Mouse (Mus musculus) limb, embryonic 10.5 days (tissue): ENCODE data around the gene Sp9. TPM values are rescaled to one million over a fixed set of nuclear protein-coding genes. Genes with fewer than 3 reads are reported as not detected.

ENCODE experiments used
- DNase-seq: peaks from one replicate; pipeline ENCODE4 v3.0.0-alpha.2; 2017; ENCODE audit warnings: low spot score
- H3K27ac ChIP-seq: fragments of 300-500 bp; sonication (generic); 2 replicates; pipeline ENCODE4 v1.5.1; 2016; ENCODE audit warnings: mild to moderate bottlenecking
- H3K27me3 ChIP-seq: fragments of 300-500 bp; sonication (generic); 2 replicates; pipeline ENCODE4 v1.6.1; 2016; ENCODE audit warnings: low read depth, mild to moderate bottlenecking; ENCODE audit not compliant: poor library complexity, severe bottlenecking
- H3K36me3 ChIP-seq: fragments of 300-500 bp; sonication (generic); 2 replicates; pipeline ENCODE4 v1.6.1; 2016; ENCODE audit warnings: mild to moderate bottlenecking, moderate library complexity
- H3K4me1 ChIP-seq: fragments of 300-500 bp; sonication (generic); 2 replicates; pipeline ENCODE4 v1.6.1; 2016
- H3K4me3 ChIP-seq: fragments of 300-500 bp; sonication (generic); 2 replicates; pipeline ENCODE4 v1.5.1; 2016; ENCODE audit warnings: mild to moderate bottlenecking, moderate library complexity
- H3K9me3 ChIP-seq: fragments of 300-500 bp; sonication (generic); replicated peaks from 2 replicates; pipeline ENCODE4 v1.6.1; 2016; ENCODE audit warnings: mild to moderate bottlenecking
- WGBS: fragments of 180-500 bp; shearing (Covaris S2); methylation state at CpG from one replicate; pipeline ENCODE4 v1.1.7; 2016; 5-methylcytosine and 5-hydroxymethylcytosine counted together
- polyA plus RNA-seq: library from polyadenylated mRNA; unstranded; fragments of >200 nt; fragmentation: Nextera tagmentation; extraction: Ambion mirVana; gene quantifications from 2 replicates; pipeline ENCODE4 v1.2.1, GENCODE M21; 2016

Gene Sp9
- polyA plus RNA-seq, 1 experiment from 2014 or later = 0.36 TPM

- 95% methylated on average over 9 of the region's 9 CpGs for WGBS
- H3K36me3 ChIP-seq = peaks cover 63% of the 10 kb centered on the region
- H3K4me1 ChIP-seq = no peaks in the 10 kb centered on the region
These were observed 31.0 kb downstream of the Sp9 start for GRCm38 (mm10) chr2:73302722-73303121.

GRCm38 (mm10) chr2:73304506-73304905 is 32.8 kb downstream of the Sp9 start:
- Histone ChIP-seq H3K4me3 (no peak overlapping the region), H3K4me1 (no peaks in the 10 kb centered on the region), H3K9me3 (no peaks in the 10 kb centered on the region), H3K36me3 (peaks cover 74% of the 10 kb centered on the region), H3K27ac (no peak overlapping the region), H3K27me3 (no peaks in the 10 kb centered on the region)
- no peak for DNase-seq
- WGBS = 93% methylated on average over 5 of the region's 5 CpGs

More at GRCm38 (mm10) chr2:73302722-73303121, 31.0 kb downstream of the Sp9 start:
- no peaks in the 10 kb centered on the region for H3K9me3 ChIP-seq
- DNase-seq = no peak
- no peak overlapping the region for H3K4me3 ChIP-seq
- no peaks in the 10 kb centered on the region for H3K27me3 ChIP-seq
- H3K27ac ChIP-seq = no peak overlapping the region

- Histone ChIP-seq H3K27ac (no peak overlapping the region), H3K27me3 (no peaks in the 10 kb centered on the region), H3K4me3 (no peak overlapping the region), H3K4me1 (no peaks in the 10 kb centered on the region), H3K9me3 (no peaks in the 10 kb centered on the region), H3K36me3 (peaks cover 76% of the 10 kb centered on the region)
- WGBS = 94% methylated on average over 7 of the region's 7 CpGs
- DNase-seq = no peak
These were observed 34.3 kb downstream of the Sp9 start for GRCm38 (mm10) chr2:73306006-73306405.

- peaks cover 31% of the 10 kb centered on the region for H3K36me3 ChIP-seq
- H3K27ac ChIP-seq = peak within 1 kb of the TSS; percentile 90
- H3K4me1 ChIP-seq = peaks cover 8% of the 10 kb centered on the region
- H3K4me3 ChIP-seq = peak within 1 kb of the TSS; percentile 76
- no peaks in the 10 kb centered on the region for H3K9me3 ChIP-seq
- peak; percentile 95 for DNase-seq
- WGBS = under 1% methylated on average over 64 of the region's 64 CpGs
- no peaks in the 10 kb centered on the region for H3K27me3 ChIP-seq
These were observed 40.7 kb downstream of the Sp9 start, which contains the start of the genes Scrn3 and Cir1 for GRCm38 (mm10) chr2:73312152-73313116. TSS of gene Scrn3 (plus strand) at chr2:73312601. TSS of gene Cir1 (minus strand) at chr2:73312701.

- WGBS = 51% methylated on average over 14 of the region's 14 CpGs
- DNase-seq = peak; percentile 43
- H3K27ac ChIP-seq = peak overlapping the region; percentile 74; the same call in 1 of the 2 replicates
These were observed 41.4 kb downstream of the Sp9 start for GRCm38 (mm10) chr2:73313117-73313501.

GRCm38 (mm10) chr2:73314311-73314710 is 42.6 kb downstream of the Sp9 start:
- H3K9me3 ChIP-seq = no peaks in the 10 kb centered on the region
- H3K36me3 ChIP-seq = peaks cover 19% of the 10 kb centered on the region
- no peaks in the 10 kb centered on the region for H3K27me3 ChIP-seq
- peaks cover 8% of the 10 kb centered on the region for H3K4me1 ChIP-seq
- DNase-seq = no peak
- no peak overlapping the region for H3K4me3 ChIP-seq
- H3K27ac ChIP-seq = no peak overlapping the region
- 91% methylated on average over 3 of the region's 3 CpGs for WGBS

More at GRCm38 (mm10) chr2:73313117-73313501, 41.4 kb downstream of the Sp9 start:
- no peaks in the 10 kb centered on the region for H3K27me3 ChIP-seq
- peaks cover 26% of the 10 kb centered on the region for H3K36me3 ChIP-seq
- H3K9me3 ChIP-seq = no peaks in the 10 kb centered on the region
- H3K4me1 ChIP-seq = peaks cover 8% of the 10 kb centered on the region
- peak overlapping the region; percentile 76 for H3K4me3 ChIP-seq

- WGBS = 94% methylated on average over 9 of the region's 9 CpGs
- Histone ChIP-seq H3K4me1 (peaks cover 5% of the 10 kb centered on the region; the same call in 1 of the 2 replicates), H3K27ac (no peak overlapping the region)
These were observed 45.7 kb downstream of the Sp9 start for GRCm38 (mm10) chr2:73317426-73317825.

GRCm38 (mm10) chr2:73319218-73319617 is 47.5 kb downstream of the Sp9 start:
- 90% methylated on average over 5 of the region's 5 CpGs for WGBS
- Histone ChIP-seq H3K9me3 (no peaks in the 10 kb centered on the region), H3K4me3 (no peak overlapping the region), H3K27me3 (no peaks in the 10 kb centered on the region), H3K36me3 (peaks cover 9% of the 10 kb centered on the region), H3K27ac (no peak overlapping the region), H3K4me1 (peaks cover 7% of the 10 kb centered on the region; the same call in 1 of the 2 replicates)
- no peak for DNase-seq

More at GRCm38 (mm10) chr2:73317426-73317825, 45.7 kb downstream of the Sp9 start:
- Histone ChIP-seq H3K27me3 (no peaks in the 10 kb centered on the region), H3K4me3 (no peak overlapping the region), H3K9me3 (no peaks in the 10 kb centered on the region), H3K36me3 (peaks cover 9% of the 10 kb centered on the region)
- DNase-seq = no peak

GRCm38 (mm10) chr2:73322991-73323390 is 51.3 kb downstream of the Sp9 start:
- Histone ChIP-seq H3K9me3 (no peaks in the 10 kb centered on the region), H3K27ac (no peak overlapping the region), H3K4me1 (peaks cover 7% of the 10 kb centered on the region; the same call in 1 of the 2 replicates), H3K36me3 (peaks cover 4% of the 10 kb centered on the region), H3K4me3 (no peak overlapping the region), H3K27me3 (no peaks in the 10 kb centered on the region)
- DNase-seq = no peak
- WGBS = 74% methylated on average over 12 of the region's 12 CpGs

GRCm38 (mm10) chr2:73325871-73326270 is 54.1 kb downstream of the Sp9 start:
- Histone ChIP-seq H3K9me3 (no peaks in the 10 kb centered on the region), H3K27me3 (no peaks in the 10 kb centered on the region), H3K4me1 (peaks cover 7% of the 10 kb centered on the region; the same call in 1 of the 2 replicates), H3K27ac (no peak overlapping the region), H3K36me3 (no peaks in the 10 kb centered on the region), H3K4me3 (no peak overlapping the region)
- DNase-seq = no peak
- 87% methylated on average over 5 of the region's 5 CpGs for WGBS

Other genes with a start within 250 kb of the Sp9 start
- 107 and 112 TPM in 2 replicates for gene Ola1, start 53.0 kb upstream of the Sp9 start, polyA plus RNA-seq
- gene Scrn3, start 40.7 kb downstream of the Sp9 start, polyA plus RNA-seq = 14.7 and 16.5 TPM in 2 replicates
- gene Cir1, start 40.8 kb downstream of the Sp9 start, polyA plus RNA-seq = 12.2 and 14.3 TPM in 2 replicates
- 1.4 and 2.4 TPM in 2 replicates for gene Gpr155, start 114.6 kb downstream of the Sp9 start, polyA plus RNA-seq